Mouse (Mus musculus): ENCODE data around the gene Tbr1.

The Tbr1 gene

DNA sequence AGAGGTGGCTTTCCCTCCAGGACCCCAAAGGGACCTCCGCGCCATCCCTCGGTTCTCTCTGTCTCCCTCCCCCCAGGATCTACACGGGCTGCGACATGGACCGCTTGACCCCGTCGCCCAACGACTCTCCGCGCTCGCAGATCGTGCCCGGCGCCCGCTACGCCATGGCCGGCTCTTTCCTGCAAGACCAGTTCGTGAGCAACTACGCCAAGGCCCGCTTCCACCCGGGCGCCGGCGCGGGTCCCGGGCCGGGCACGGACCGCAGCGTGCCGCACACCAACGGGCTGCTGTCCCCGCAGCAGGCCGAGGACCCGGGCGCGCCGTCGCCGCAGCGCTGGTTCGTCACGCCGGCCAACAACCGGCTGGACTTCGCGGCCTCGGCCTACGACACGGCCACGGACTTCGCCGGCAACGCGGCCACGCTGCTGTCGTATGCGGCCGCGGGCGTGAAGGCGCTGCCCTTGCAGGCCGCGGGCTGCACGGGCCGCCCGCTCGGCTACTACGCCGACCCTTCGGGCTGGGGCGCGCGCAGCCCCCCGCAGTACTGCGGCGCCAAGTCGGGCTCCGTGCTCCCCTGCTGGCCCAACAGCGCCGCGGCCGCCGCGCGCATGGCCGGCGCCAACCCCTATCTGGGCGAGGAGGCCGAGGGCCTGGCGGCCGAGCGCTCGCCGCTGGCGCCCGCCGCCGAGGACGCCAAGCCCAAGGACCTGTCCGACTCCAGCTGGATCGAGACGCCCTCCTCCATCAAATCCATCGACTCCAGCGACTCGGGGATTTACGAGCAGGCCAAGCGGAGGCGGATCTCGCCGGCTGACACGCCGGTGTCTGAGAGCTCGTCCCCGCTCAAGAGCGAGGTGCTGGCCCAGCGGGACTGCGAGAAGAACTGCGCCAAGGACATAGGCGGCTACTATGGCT, 9.0 kb downstream of the Tbr1 start:
- DNase-seq (ENCODE audit: low read depth, low spot score) = no peak

DNA sequence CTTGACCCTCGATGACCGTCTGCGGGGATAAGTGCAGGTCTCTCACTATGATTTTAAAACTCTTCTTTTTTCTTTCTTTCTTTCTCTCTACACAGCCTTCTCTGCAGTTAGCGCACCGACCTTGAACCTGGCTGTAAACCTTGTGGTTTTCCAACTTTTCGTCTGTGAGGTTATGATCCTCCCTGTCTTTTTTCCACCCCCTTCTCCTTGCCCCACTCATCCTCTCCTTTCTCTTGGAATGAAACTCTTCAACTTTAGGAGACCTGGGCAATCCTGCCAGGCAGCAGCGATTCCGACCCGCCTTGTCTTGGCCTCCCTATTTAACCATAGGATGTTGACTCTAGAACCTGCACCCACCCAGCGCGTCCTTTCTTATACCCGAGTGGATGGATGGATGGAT, 9.8 kb downstream of the Tbr1 start:
- DNase-seq (ENCODE audit: low read depth, low spot score) = no peak

DNA sequence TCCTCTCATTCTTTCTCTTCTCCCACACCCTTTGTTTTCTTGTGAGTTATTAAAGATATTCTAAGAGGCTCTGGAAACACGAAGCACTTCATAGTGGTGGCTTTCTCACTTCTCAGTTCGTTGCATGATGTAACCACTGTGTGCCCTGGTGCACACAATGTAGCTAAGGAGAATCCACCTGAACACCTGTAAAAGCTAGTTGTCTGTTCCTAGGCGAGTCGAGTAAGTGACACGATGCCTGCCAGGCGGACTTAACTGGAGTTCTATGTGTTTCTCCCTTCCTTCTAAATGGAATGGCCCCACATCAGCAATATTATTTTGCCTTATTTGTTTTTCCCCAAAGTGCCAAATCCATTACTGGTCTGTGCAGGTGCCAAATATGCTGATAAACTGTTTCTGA, 10.4 kb downstream of the Tbr1 start:
- no peak for DNase-seq (ENCODE audit: low read depth, low spot score)

DNA sequence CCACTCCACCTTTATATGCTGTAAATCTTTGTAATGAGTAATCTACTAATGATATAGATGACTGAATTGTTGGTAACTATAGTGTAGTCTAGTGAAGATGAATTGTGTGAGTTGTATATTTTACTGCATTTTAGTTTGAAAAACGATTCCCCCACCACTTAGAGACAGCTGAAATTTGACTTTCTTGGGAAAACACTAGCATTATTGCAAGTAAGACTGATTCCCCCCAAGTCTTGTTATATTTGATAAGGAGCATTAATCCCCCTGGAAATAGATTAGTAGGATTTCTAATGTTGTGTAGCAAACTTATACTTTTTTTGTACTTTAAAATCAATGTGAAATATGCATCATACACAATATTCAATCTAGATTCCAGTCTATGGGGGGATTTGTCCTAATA, 10.8 kb downstream of the Tbr1 start:
- no peak for DNase-seq (ENCODE audit: low read depth, low spot score)

DNA sequence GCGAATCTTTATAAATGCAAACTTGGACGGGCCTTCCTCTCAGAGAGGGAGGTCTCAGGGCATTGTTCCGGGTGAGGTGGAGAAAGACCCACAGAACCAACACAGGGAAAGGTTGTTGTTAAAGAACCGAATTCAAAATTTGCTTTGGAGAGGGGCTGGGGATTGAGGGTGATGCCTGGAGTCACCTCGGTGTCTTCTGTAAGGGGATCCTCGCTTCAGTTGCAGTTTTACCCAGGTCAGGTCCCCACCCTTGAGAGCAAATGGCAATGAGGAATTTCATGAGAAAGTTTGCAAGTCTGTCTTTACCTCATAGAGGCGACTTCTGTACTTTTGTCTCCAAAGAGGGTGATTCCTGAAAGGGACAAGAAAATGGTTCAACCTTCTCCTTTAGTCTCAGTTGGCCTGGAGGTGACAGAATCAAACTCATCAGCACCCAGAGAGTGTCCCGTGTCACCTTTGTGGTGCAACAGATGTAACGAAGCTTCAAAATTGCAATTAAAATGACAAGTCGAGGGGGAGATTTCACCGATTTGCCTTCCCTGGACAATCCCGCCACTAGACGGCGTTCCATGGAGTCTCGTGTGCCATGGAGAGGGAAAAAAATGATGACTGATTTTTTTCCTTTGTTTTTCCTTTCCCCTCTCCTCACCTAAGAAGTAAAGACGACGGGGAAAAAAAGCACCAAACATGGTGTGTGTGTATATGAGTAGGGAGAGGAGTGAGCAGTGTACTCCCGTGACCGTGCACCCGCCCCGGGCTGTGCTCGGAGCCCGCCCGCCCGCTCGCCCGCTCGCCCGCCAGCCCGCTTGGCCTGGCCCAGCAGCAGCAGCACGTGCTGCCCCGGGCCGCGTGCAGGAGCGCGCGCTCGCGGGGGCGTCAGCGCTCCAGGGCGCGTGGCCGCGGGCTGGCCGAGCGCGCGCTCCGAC, 12.1 kb downstream of the Tbr1 start:
- no peak for DNase-seq (ENCODE audit: low read depth, low spot score)

DNA sequence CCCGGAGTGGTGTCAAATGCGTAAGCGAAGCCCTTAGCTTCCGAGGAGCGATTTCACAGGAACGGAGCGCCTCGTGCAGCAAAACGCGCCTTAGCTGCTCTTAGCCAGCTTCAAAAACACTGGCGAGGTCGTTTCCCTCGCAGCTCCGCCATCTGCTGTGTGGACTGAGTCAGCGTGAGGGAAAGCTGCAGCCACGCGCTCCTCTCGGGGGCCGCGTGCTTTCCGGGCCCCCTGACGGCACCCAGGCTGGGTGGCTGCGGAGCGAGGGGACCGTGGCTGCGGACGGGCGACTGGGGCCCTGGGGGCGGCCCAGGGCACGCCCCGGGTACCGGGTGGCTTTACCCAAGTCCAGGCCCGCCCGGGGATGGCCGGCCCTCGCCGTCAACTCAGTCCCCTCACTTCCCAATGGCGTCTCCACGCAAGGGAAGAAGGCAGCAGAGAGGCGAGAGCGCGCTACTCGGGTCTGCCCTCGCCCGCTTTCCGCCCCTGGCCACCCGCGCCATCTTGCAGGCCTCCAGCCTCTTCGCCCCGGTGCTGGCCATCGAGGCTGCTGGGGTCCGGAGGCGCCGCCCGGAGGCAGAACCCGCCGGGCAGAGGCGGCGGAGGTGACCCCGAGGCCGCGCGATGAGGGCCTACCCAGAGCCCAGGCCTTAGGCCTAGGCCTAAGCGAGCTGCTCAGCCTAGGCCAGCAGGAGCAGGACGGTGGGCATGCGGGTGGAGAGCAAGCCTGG, 13.0 kb downstream of the Tbr1 start:
- DNase-seq (ENCODE audit: low read depth, low spot score) = no peak

DNA sequence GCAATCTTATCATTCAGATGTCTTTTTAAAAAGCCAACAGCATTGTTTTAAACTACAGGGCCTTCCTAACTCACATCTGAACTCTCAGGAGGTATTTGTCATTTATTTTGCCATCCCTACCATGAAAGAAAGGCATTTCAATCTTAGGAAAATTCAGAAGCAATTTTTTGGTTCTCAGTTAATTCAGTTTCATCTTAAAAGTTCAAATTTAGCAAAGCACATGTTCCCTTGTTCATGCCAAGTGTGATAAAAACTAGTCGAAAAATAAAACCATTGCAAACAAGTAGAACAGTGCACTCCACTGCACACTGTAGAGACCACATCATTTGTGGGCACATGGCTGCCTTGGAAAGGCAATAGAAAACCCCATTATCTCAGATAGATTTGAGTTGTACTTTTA, 15.5 kb downstream of the Tbr1 start:
- DNase-seq (ENCODE audit: low read depth, low spot score) = no peak

DNA sequence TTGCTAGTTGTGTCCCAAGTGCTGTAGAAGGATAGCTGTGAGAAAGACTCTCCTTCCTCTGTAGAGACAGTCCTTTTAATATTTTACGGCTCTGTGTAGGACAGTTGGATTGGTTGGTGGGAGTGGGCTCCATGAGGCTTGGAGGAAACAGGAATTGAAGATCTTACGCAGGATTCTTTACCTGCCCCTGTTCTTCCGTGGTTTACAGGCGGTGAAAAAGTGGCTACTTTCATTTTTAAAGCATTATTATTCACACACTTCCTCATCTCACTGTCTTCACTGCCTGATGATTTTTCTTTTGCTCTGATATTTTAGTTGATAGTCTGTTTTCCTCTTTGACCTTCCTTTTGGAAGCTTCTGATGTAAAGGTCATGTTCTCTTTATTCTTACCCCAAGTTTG, 17.5 kb downstream of the Tbr1 start:
- no peak for DNase-seq (ENCODE audit: low read depth, low spot score)

DNA sequence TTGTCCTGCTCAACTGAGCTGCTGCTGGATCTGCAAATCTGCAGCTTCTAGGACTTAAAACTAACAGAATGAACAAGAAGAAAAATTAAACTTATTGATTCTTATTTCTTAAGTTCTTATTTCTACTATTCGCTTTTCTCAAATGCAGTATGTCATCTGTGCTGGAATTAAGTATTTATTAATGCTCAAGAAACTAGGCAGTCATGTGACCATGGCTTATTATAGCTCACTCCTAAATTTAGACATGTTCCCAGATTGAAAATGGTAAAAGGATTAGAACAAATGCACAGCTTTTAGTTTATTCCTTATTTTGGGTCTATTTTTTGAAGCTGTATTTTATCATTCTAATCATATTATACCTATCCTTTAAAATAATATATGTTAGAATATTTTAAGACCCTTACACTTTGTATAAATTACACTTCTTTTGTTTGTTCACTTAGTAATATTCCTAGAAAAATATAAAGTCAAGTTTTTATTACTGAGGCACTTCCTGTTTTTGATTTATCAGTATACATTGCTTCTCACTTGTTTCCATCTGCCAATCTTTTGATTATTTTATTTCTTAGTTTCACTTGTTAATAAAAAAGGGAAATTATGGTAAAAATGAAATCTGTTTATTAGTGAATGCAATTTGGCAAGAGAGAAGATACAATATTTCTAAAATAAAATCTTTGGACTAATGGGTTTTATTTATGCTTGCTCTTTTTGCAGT, 20.9 kb downstream of the Tbr1 start:
- no peak for DNase-seq (ENCODE audit: low read depth, low spot score)

DNA sequence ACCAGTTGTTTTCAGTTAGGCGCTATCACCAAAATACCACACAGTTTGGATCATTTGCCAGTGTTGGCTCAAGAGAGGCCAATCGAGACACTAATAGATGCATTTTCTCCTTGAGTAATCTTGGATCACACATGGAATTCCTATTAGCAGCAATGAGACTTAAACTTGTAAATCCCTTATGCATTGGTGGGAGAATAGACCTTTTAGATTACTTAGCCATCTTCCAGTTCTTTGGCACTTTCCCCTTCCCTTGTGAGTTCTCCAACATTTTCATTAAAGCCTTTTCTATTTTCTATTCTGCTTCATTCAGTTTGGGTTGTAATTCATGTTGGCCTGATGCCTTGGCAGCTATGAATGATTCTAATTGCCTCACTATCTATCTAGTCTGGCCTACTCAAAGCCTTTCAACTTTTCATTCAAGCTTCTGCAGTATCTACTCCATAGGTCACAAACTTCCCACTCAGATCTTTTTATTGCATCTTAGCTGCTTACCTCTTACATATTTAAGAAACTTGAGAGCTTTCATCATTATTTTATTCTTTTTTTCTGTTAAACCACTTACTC, 34.6 kb downstream of the Tbr1 start:
- DNase-seq (ENCODE audit: low read depth, low spot score) = no peak
